Mouse (Mus musculus) cerebellum, adult 2 months (tissue): ENCODE measurements around the gene Grik4.

Source experiments
- CTCF ChIP-seq: fragments of 200-500 bp; IDR thresholded peaks from 2 replicates; pipeline ENCODE4 v1.5.1; 2011; ENCODE audit warnings: low read depth, mild to moderate bottlenecking, control low read depth, low read length, moderate library complexity, borderline replicate concordance; ENCODE audit not compliant: insufficient read depth
- POLR2A ChIP-seq: fragments of 200-500 bp; IDR thresholded peaks from 2 replicates; pipeline ENCODE4 v1.6.1; 2011; ENCODE audit warnings: low read length, control low read depth, borderline replicate concordance; ENCODE audit not compliant: insufficient read depth

DNA sequence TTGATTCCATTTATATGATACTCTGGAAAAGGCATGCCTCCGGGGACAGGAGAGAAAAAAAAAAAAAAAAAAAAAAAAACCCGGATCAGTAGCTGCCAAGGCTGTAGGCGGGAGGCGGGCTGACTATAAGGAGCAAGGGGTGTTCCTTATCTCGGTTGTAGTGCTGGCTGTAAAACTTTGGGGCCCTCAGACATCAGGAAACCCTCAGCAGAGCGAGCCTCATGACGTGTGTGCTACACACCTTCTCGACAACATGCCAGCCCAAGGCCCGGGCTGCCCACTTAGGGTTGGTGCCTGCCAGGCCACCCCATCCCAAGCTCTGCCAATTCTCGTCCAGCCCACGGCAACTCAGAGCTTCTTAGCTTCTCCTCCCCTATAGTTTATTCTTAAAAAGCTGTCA lies 62.0 kb downstream of the Grik4 start:
- TF ChIP-seq CTCF (no peak), POLR2A (no peak)
